Comparison of ENCODE assay signal across 9 mouse cellular contexts in the genomic region with DNA sequence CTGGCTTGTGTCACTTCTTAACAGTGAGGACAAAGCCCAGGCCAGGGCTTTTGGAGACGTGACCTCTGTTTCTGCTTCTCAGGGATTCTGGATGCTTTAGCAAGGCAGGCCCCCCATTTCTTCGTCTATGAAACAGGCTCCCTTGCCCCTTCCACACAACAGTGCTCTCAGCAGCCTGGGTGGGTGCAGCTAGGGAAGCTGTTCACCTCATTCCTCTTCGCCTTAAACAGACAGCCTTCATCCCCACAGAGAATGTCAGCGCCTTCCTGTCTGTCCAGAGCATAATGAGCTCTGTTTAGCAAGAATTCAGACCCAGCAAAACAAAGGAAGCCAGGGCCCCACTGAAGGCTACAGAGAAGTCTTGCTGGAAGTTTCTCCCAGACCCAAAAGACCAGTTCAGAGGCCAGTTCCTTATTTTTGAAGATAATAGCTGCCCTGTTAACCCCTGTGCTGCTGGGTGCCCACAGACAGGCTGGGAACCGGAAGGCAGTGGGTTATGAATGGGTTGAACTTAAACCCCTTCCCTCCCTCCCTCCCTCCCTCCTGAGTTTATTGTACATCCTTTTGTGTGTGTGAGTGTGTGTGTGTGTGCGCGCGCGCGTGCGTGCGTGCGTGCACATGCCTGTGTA. TPM values are rescaled to one million over a fixed set of nuclear protein-coding genes. Genes with fewer than 3 reads are reported as not detected.
DNase-seq lines count a peak whose midpoint lies in the region; ATAC-seq and TF ChIP-seq lines count a peak whose summit lies in the region.
"Had no signal": no experiment of that assay in that cellular context is flagged by ENCODE, and none has a peak within 500 bp of the region (broad histone marks: within the 10 kb centered on the region; RNA-seq: fewer than 3 reads in every experiment).

No protein-coding gene starts in this region.

- H3K36me3 ChIP-seq in testis, adult 2 months (ENCODE audit: control insufficient read depth, insufficient read depth, low read length): no peaks in the 10 kb centered on the region
- H3K36me3 ChIP-seq in forebrain, embryonic 16.5 days (ENCODE audit: control insufficient read depth, insufficient read depth): no peaks in the 10 kb centered on the region
- no peaks in the 10 kb centered on the region for H3K36me3 ChIP-seq in intestine, embryonic 16.5 days (ENCODE audit: control insufficient read depth, insufficient read depth, low read length)
- no peaks in the 10 kb centered on the region for H3K36me3 ChIP-seq in lung, postnatal 0 days (ENCODE audit: insufficient read depth, low read length)
- H3K36me3 ChIP-seq in stomach, embryonic 16.5 days (ENCODE audit: control insufficient read depth, insufficient read depth, low read length): no peaks in the 10 kb centered on the region
- H3K36me3 ChIP-seq: neural tube, embryonic 12.5 days had no signal

- 31% methylated on average over 13 of the region's 13 CpGs for WGBS in forebrain, embryonic 16.5 days
- 60% methylated on average over 13 of the region's 13 CpGs for WGBS in intestine, embryonic 16.5 days
- WGBS in lung, postnatal 0 days: 39% methylated on average over 13 of the region's 13 CpGs
- WGBS in stomach, embryonic 16.5 days: 66% methylated on average over 13 of the region's 13 CpGs

- no peak for ATAC-seq in forebrain, embryonic 16.5 days
- peak; percentile 32 for ATAC-seq in intestine, embryonic 16.5 days
- ATAC-seq in lung, postnatal 0 days: peak; percentile 27
- ATAC-seq in stomach, embryonic 16.5 days (ENCODE audit: insufficient read depth, low FRiP score): peak; percentile 37; the same call in 1 of the 2 replicates

- no peaks in the 10 kb centered on the region for H3K9me3 ChIP-seq in forebrain, embryonic 16.5 days (ENCODE audit: control insufficient read depth, low read length)
- H3K9me3 ChIP-seq in intestine, embryonic 16.5 days (ENCODE audit: control insufficient read depth, low read length): no peaks in the 10 kb centered on the region
- H3K9me3 ChIP-seq in lung, postnatal 0 days (ENCODE audit: low read length): no peaks in the 10 kb centered on the region
- H3K9me3 ChIP-seq in stomach, embryonic 16.5 days (replicated peaks; ENCODE audit: control insufficient read depth, low read length): no peaks in the 10 kb centered on the region
- H3K9me3 ChIP-seq: neural tube, embryonic 12.5 days had no signal

- TF ChIP-seq CTCF in testis, adult 2 months (IDR thresholded peaks at IDR 0.05; ENCODE audit: control insufficient read depth, insufficient read depth, insufficient replicate concordance, low read depth, low read length): no peak
- no peak for TF ChIP-seq CTCF in lung, postnatal 0 days (IDR thresholded peaks at IDR 0.05)

- no peak overlapping the region for H3K4me3 ChIP-seq in testis, adult 2 months (ENCODE audit: control insufficient read depth, low read depth, low read length)
- H3K4me3 ChIP-seq in forebrain, embryonic 16.5 days (replicated peaks; ENCODE audit: low read length): no peak overlapping the region
- H3K4me3 ChIP-seq in intestine, embryonic 16.5 days (ENCODE audit: low read length): no peak overlapping the region
- no peak overlapping the region for H3K4me3 ChIP-seq in lung, postnatal 0 days (ENCODE audit: low read depth, low read length)
- no peak overlapping the region for H3K4me3 ChIP-seq in stomach, embryonic 16.5 days (replicated peaks; ENCODE audit: low read length)
- H3K4me3 ChIP-seq: neural tube, embryonic 12.5 days had no signal

- peak overlapping the region; percentile 55 for H3K27ac ChIP-seq in testis, adult 2 months (ENCODE audit: control insufficient read depth, insufficient read depth, low read depth, low read length)
- H3K27ac ChIP-seq in forebrain, embryonic 16.5 days (ENCODE audit: low read length): peak overlapping the region; percentile 41; the same call in 1 of the 2 replicates
- peak overlapping the region; percentile 80 for H3K27ac ChIP-seq in intestine, embryonic 16.5 days (ENCODE audit: low read length)
- H3K27ac ChIP-seq in lung, postnatal 0 days (ENCODE audit: low read length): peak overlapping the region; percentile 83
- peak overlapping the region; percentile 97 for H3K27ac ChIP-seq in stomach, embryonic 16.5 days (ENCODE audit: low read length)
- H3K27ac ChIP-seq: neural tube, embryonic 12.5 days had no signal

- no peak for DNase-seq in testis, postnatal 14 days (ENCODE audit: low spot score)
- peak; percentile 65 for DNase-seq in lung, postnatal 0 days (ENCODE audit: low spot score)
- no peak for DNase-seq in left cerebral cortex, adult 8-10 months (ENCODE audit: low spot score in 2 of 2)
- no peak for DNase-seq in cerebellum, postnatal 36 days

- H3K9ac ChIP-seq in forebrain, embryonic 16.5 days (replicated peaks; ENCODE audit: low read depth, low read length): no peak overlapping the region
- H3K9ac ChIP-seq in intestine, embryonic 16.5 days (ENCODE audit: low read depth, low read length): peak overlapping the region; percentile 9; the same call in 1 of the 2 replicates
- H3K9ac ChIP-seq in lung, postnatal 0 days (replicated peaks; ENCODE audit: low read depth): no peak overlapping the region
- H3K9ac ChIP-seq in stomach, embryonic 16.5 days (ENCODE audit: low read length): peak overlapping the region; percentile 61
- H3K9ac ChIP-seq: neural tube, embryonic 12.5 days had no signal

- peak; percentile 54 for TF ChIP-seq EP300 in lung, postnatal 0 days (IDR thresholded peaks at IDR 0.05)

- no peaks in the 10 kb centered on the region for H3K27me3 ChIP-seq in testis, adult 2 months (ENCODE audit: control insufficient read depth, insufficient read depth, low read length)
- no peaks in the 10 kb centered on the region for H3K27me3 ChIP-seq in forebrain, embryonic 16.5 days (replicated peaks; ENCODE audit: control insufficient read depth, insufficient read depth, low read length)
- H3K27me3 ChIP-seq in intestine, embryonic 16.5 days (replicated peaks; ENCODE audit: control insufficient read depth, insufficient read depth, low read length): no peaks in the 10 kb centered on the region
- H3K27me3 ChIP-seq in lung, postnatal 0 days (replicated peaks; ENCODE audit: insufficient read depth, low read length): no peaks in the 10 kb centered on the region
- no peaks in the 10 kb centered on the region for H3K27me3 ChIP-seq in stomach, embryonic 16.5 days (ENCODE audit: control insufficient read depth, insufficient read depth, low read length)
- H3K27me3 ChIP-seq: neural tube, embryonic 12.5 days had no signal

- no peak overlapping the region for H3K4me2 ChIP-seq in forebrain, embryonic 16.5 days (ENCODE audit: low read length)
- H3K4me2 ChIP-seq in intestine, embryonic 16.5 days (ENCODE audit: low read depth, low read length): no peak overlapping the region
- H3K4me2 ChIP-seq in lung, postnatal 0 days (replicated peaks; ENCODE audit: low read depth, low read length): no peak overlapping the region
- H3K4me2 ChIP-seq in stomach, embryonic 16.5 days (ENCODE audit: low read depth, low read length): no peak overlapping the region
- H3K4me2 ChIP-seq: neural tube, embryonic 12.5 days had no signal

- peaks cover 5% of the 10 kb centered on the region for H3K4me1 ChIP-seq in testis, adult 2 months (ENCODE audit: control insufficient read depth, insufficient read depth, low read length)
- H3K4me1 ChIP-seq in forebrain, embryonic 16.5 days (replicated peaks; ENCODE audit: control insufficient read depth, insufficient read depth, low read length): peaks cover 29% of the 10 kb centered on the region
- H3K4me1 ChIP-seq in intestine, embryonic 16.5 days (ENCODE audit: control insufficient read depth, insufficient read depth, low read length): peaks cover 14% of the 10 kb centered on the region
- H3K4me1 ChIP-seq in lung, postnatal 0 days (ENCODE audit: insufficient read depth, low read depth, low read length): peaks cover 18% of the 10 kb centered on the region; the same call in 1 of the 2 replicates
- peaks cover 36% of the 10 kb centered on the region for H3K4me1 ChIP-seq in stomach, embryonic 16.5 days (ENCODE audit: control insufficient read depth, insufficient read depth, low read length)

- TF ChIP-seq POLR2A in testis, adult 2 months (IDR thresholded peaks at IDR 0.05; ENCODE audit: control insufficient read depth, low read depth, low read length): no peak

RNA-seq across cellular contexts. Expression of a gene that starts 47.3 kb away (rescaled TPM):
- polyA plus RNA-seq in testis, adult 2 months (2012; rRNA removed): 234 and 256 TPM in 2 replicates
- polyA plus RNA-seq in forebrain, embryonic 16.5 days (2015; fragmentation: Nextera tagmentation; extraction: Ambion mirVana): 16.3 and 20.3 TPM in 2 replicates
- 11.7 and 14.2 TPM in 2 replicates for polyA plus RNA-seq in intestine, embryonic 16.5 days (2015; fragmentation: Nextera tagmentation; extraction: Ambion mirVana)
- polyA plus RNA-seq in lung, postnatal 0 days (2015; fragmentation: Nextera tagmentation; extraction: Ambion mirVana): 8.9 and 9.6 TPM in 2 replicates
- polyA plus RNA-seq in stomach, embryonic 16.5 days (2015; fragmentation: Nextera tagmentation; extraction: Ambion mirVana): 13.1 and 15.2 TPM in 2 replicates
- 100 to 1,000 TPM; 112 to 137 (median 119) TPM for total RNA-seq in left cerebral cortex, adult 8-10 months (2022)

Comparison
In these comparisons a context has a peak if more than half of its experiments do, and no peak if none do; other contexts are left out.
1. H3K27ac ChIP-seq: peak in every context shown above with its lines; median percentile 97 in stomach, embryonic 16.5 days; 83 in lung, postnatal 0 days; 80 in intestine, embryonic 16.5 days; 55 in testis, adult 2 months; 41 in forebrain, embryonic 16.5 days.
2. H3K9ac ChIP-seq: peak in intestine, embryonic 16.5 days (single experiment) and stomach, embryonic 16.5 days (single experiment); none in forebrain, embryonic 16.5 days (single experiment) and lung, postnatal 0 days (single experiment).
3. RNA of a gene that starts 47.3 kb away (polyA plus RNA-seq): 234 to 256 TPM in testis, adult 2 months; 16.3 to 20.3 TPM in forebrain, embryonic 16.5 days, 13.1 to 15.2 TPM in stomach, embryonic 16.5 days, 11.7 to 14.2 TPM in intestine, embryonic 16.5 days and 8.9 to 9.6 TPM in lung, postnatal 0 days; every median in the first group is over 10 times any median in the second.